ENCODE assay signal across 23 mouse cellular contexts in genomic region chr4:95648801-95649551, GRCm38 (mm10).
DNase-seq lines count a peak whose midpoint lies in the region; ATAC-seq and TF ChIP-seq lines count a peak whose summit lies in the region.
"Had no signal": no experiment of that assay in that cellular context is flagged by ENCODE, and none has a peak within 500 bp of the region (broad histone marks: within the 10 kb centered on the region; RNA-seq: fewer than 3 reads in every experiment).

No protein-coding gene starts in this region.

- H3K36me3 ChIP-seq in kidney, embryonic 14.5 days (ENCODE audit: control insufficient read depth, insufficient read depth, low read length), result no peaks in the 10 kb centered on the region
- H3K36me3 ChIP-seq in kidney, embryonic 16.5 days (ENCODE audit: insufficient read depth, low read length), result no peaks in the 10 kb centered on the region
- H3K36me3 ChIP-seq in lung, embryonic 14.5 days (ENCODE audit: insufficient read depth), result no peaks in the 10 kb centered on the region
- no peaks in the 10 kb centered on the region for H3K36me3 ChIP-seq in lung, postnatal 0 days (ENCODE audit: insufficient read depth, low read length)
- H3K36me3 ChIP-seq: forebrain, embryonic 10.5 days; hindbrain, embryonic 12.5 days; hindbrain, embryonic 15.5 days had no signal

- no peaks in the 10 kb centered on the region for H3K9me3 ChIP-seq in kidney, embryonic 14.5 days (ENCODE audit: control insufficient read depth, low read length)
- H3K9me3 ChIP-seq in kidney, embryonic 16.5 days (ENCODE audit: low read length), result no peaks in the 10 kb centered on the region
- no peaks in the 10 kb centered on the region for H3K9me3 ChIP-seq in lung, embryonic 14.5 days (ENCODE audit: low read depth, low read length)
- H3K9me3 ChIP-seq in lung, postnatal 0 days (ENCODE audit: low read length), result no peaks in the 10 kb centered on the region
- H3K9me3 ChIP-seq: forebrain, embryonic 10.5 days; hindbrain, embryonic 12.5 days; hindbrain, embryonic 15.5 days had no signal

- H3K4me3 ChIP-seq in kidney, embryonic 14.5 days (ENCODE audit: low read length), result no peak overlapping the region
- no peak overlapping the region for H3K4me3 ChIP-seq in kidney, embryonic 16.5 days (ENCODE audit: low read length)
- no peak overlapping the region for H3K4me3 ChIP-seq in lung, embryonic 14.5 days (ENCODE audit: low read depth, low read length)
- H3K4me3 ChIP-seq in lung, postnatal 0 days (ENCODE audit: low read depth, low read length), result no peak overlapping the region
- no peak overlapping the region for H3K4me3 ChIP-seq in cortical plate, adult 2 months (ENCODE audit: insufficient read depth, low read length)
- H3K4me3 ChIP-seq: forebrain, embryonic 10.5 days; gastrocnemius, adult 2 months; hindbrain, embryonic 12.5 days; hindbrain, embryonic 15.5 days had no signal

- no peak for TF ChIP-seq EP300 in lung, postnatal 0 days (IDR thresholded peaks at IDR 0.05)

- no peak for TF ChIP-seq POLR2A in cortical plate, adult 2 months (IDR thresholded peaks at IDR 0.05; ENCODE audit: extremely low read depth, insufficient read depth, low read length)

- 47% methylated on average over 3 of the region's 3 CpGs for WGBS in kidney, embryonic 14.5 days
- WGBS in kidney, embryonic 16.5 days, result 50% methylated on average over 3 of the region's 3 CpGs
- 59% methylated on average over 3 of the region's 3 CpGs for WGBS in lung, embryonic 14.5 days
- WGBS in lung, postnatal 0 days, result 52% methylated on average over 3 of the region's 3 CpGs

- H3K27me3 ChIP-seq in kidney, embryonic 14.5 days (ENCODE audit: control insufficient read depth, insufficient read depth, low read length), result no peaks in the 10 kb centered on the region
- H3K27me3 ChIP-seq in kidney, embryonic 16.5 days (ENCODE audit: insufficient read depth, low read length), result no peaks in the 10 kb centered on the region
- no peaks in the 10 kb centered on the region for H3K27me3 ChIP-seq in lung, embryonic 14.5 days (ENCODE audit: insufficient read depth, low read length)
- H3K27me3 ChIP-seq in lung, postnatal 0 days (replicated peaks; ENCODE audit: insufficient read depth, low read length), result no peaks in the 10 kb centered on the region
- H3K27me3 ChIP-seq: hindbrain, embryonic 12.5 days; hindbrain, embryonic 15.5 days had no signal

- no peak overlapping the region for H3K4me2 ChIP-seq in kidney, embryonic 14.5 days (replicated peaks; ENCODE audit: low read depth, low read length)
- no peak overlapping the region for H3K4me2 ChIP-seq in kidney, embryonic 16.5 days (replicated peaks; ENCODE audit: low read depth, low read length)
- H3K4me2 ChIP-seq in lung, embryonic 14.5 days, result no peak overlapping the region
- H3K4me2 ChIP-seq in lung, postnatal 0 days (replicated peaks; ENCODE audit: low read depth, low read length), result no peak overlapping the region
- H3K4me2 ChIP-seq: heart, embryonic 11.5 days; hindbrain, embryonic 12.5 days; hindbrain, embryonic 15.5 days had no signal

- H3K27ac ChIP-seq in kidney, embryonic 14.5 days (ENCODE audit: low read depth, low read length), result no peak overlapping the region
- no peak overlapping the region for H3K27ac ChIP-seq in kidney, embryonic 16.5 days (ENCODE audit: low read length)
- H3K27ac ChIP-seq in lung, embryonic 14.5 days (ENCODE audit: low read depth), result no peak overlapping the region
- H3K27ac ChIP-seq in lung, postnatal 0 days (ENCODE audit: low read length), result no peak overlapping the region
- peak overlapping the region; percentile 17; the same call in 1 of the 2 replicates for H3K27ac ChIP-seq in cortical plate, adult 2 months (ENCODE audit: insufficient read depth, low read length)
- H3K27ac ChIP-seq: forebrain, embryonic 10.5 days; gastrocnemius, adult 2 months; hindbrain, embryonic 12.5 days; hindbrain, embryonic 15.5 days had no signal

- TF ChIP-seq CTCF in lung, embryonic 14.5 days (IDR thresholded peaks at IDR 0.05; ENCODE audit: low read depth), result no peak
- no peak for TF ChIP-seq CTCF in lung, postnatal 0 days (IDR thresholded peaks at IDR 0.05)
- TF ChIP-seq CTCF in cortical plate, adult 2 months (IDR thresholded peaks at IDR 0.05; ENCODE audit: extremely low read depth, insufficient read depth, low read length), result no peak

- 0 out of 2 replicates have a peak, but pooled peaks have one; percentile 18 for ATAC-seq in kidney, embryonic 14.5 days (ENCODE audit: low FRiP score, low TSS enrichment)
- no peak for ATAC-seq in kidney, embryonic 16.5 days (ENCODE audit: low FRiP score, low TSS enrichment)
- ATAC-seq in lung, embryonic 14.5 days (ENCODE audit: insufficient read depth), result peak; percentile 56; the same call in 1 of the 2 replicates
- ATAC-seq in lung, postnatal 0 days, result peak; percentile 82
- ATAC-seq: CD4-positive, CD25-positive, alpha-beta regulatory T cell, adult 4 months; forebrain, embryonic 14.5 days had no signal

- no peaks in the 10 kb centered on the region for H3K4me1 ChIP-seq in kidney, embryonic 14.5 days (ENCODE audit: control insufficient read depth, insufficient read depth, low read length)
- H3K4me1 ChIP-seq in kidney, embryonic 16.5 days (ENCODE audit: insufficient read depth, low read length), result peaks cover 21% of the 10 kb centered on the region
- no peaks in the 10 kb centered on the region for H3K4me1 ChIP-seq in lung, embryonic 14.5 days (ENCODE audit: insufficient read depth)
- no peaks in the 10 kb centered on the region; the same call in 1 of the 2 replicates for H3K4me1 ChIP-seq in lung, postnatal 0 days (ENCODE audit: insufficient read depth, low read depth, low read length)
- H3K4me1 ChIP-seq in cortical plate, adult 2 months (ENCODE audit: control insufficient read depth, insufficient read depth, low read length), result peaks cover 4% of the 10 kb centered on the region; the same call in 1 of the 2 replicates

- DNase-seq in lung, embryonic 14.5 days, result no peak
- no peak for DNase-seq in lung, postnatal 14 days
- DNase-seq in lung, postnatal 0 days (ENCODE audit: low spot score), result peak; percentile 48
- no peak for DNase-seq in lung, postnatal 25 days (ENCODE audit: low spot score)
- DNase-seq in thymus, postnatal 25 days, result no peak
- DNase-seq: adrenal gland, adult 2 months; adrenal gland, postnatal 14 days; cerebellum, adult 11-12 months; cerebellum, adult 8-10 months; cerebellum, postnatal 10 days; cerebellum, postnatal 36 days; gastrocnemius, adult 2 months; gastrocnemius, postnatal 14 days; heart, adult 11 months had no signal

- no peak overlapping the region for H3K9ac ChIP-seq in kidney, embryonic 14.5 days (ENCODE audit: low read depth, low read length)
- H3K9ac ChIP-seq in kidney, embryonic 16.5 days (replicated peaks; ENCODE audit: low read length), result no peak overlapping the region
- H3K9ac ChIP-seq in lung, embryonic 14.5 days, result no peak overlapping the region
- no peak overlapping the region for H3K9ac ChIP-seq in lung, postnatal 0 days (replicated peaks; ENCODE audit: low read depth)
- H3K9ac ChIP-seq: hindbrain, embryonic 12.5 days; hindbrain, embryonic 15.5 days had no signal
